Mouse (Mus musculus) stomach, embryonic 15.5 days (tissue): ENCODE data around the gene Dcp1a. TPM values are rescaled to one million over a fixed set of nuclear protein-coding genes. Genes with fewer than 3 reads are reported as not detected.
A peak's percentile ranks its signal among the peaks of the same experiment; 100 is the strongest.

Experiments used
- ATAC-seq: fragments of 200-750 bp; cut with Nextera tagmentation; 2 replicates; pipeline ENCODE4 v1.8.0; 2017; ENCODE audit warnings: low read depth, moderate number of reproducible peaks, moderate TSS enrichment; ENCODE audit not compliant: insufficient read depth, low FRiP score
- H3K27ac ChIP-seq: fragments of 300-500 bp; sonication (generic); 2 replicates; pipeline ENCODE4 v1.5.1; 2015; ENCODE audit warnings: mild to moderate bottlenecking, inconsistent platforms
- H3K27me3 ChIP-seq: fragments of 300-500 bp; sonication (generic); replicated peaks from 2 replicates; pipeline ENCODE4 v1.6.1; 2015; ENCODE audit warnings: inconsistent platforms
- H3K36me3 ChIP-seq: fragments of 300-500 bp; sonication (generic); 2 replicates; pipeline ENCODE4 v1.6.1; 2015; ENCODE audit warnings: inconsistent platforms
- H3K4me1 ChIP-seq: fragments of 300-500 bp; sonication (generic); 2 replicates; pipeline ENCODE4 v1.6.1; 2015; ENCODE audit warnings: inconsistent platforms
- H3K4me2 ChIP-seq: fragments of 300-500 bp; sonication (generic); 2 replicates; pipeline ENCODE4 v1.6.1; 2015; ENCODE audit warnings: mild to moderate bottlenecking, inconsistent platforms
- H3K4me3 ChIP-seq: fragments of 300-500 bp; sonication (generic); replicated peaks from 2 replicates; pipeline ENCODE4 v1.5.1; 2015; ENCODE audit warnings: inconsistent platforms
- H3K9ac ChIP-seq: fragments of 300-500 bp; sonication (generic); 2 replicates; pipeline ENCODE4 v1.6.1; 2015; ENCODE audit warnings: inconsistent platforms
- H3K9me3 ChIP-seq: fragments of 300-500 bp; sonication (generic); 2 replicates; pipeline ENCODE4 v1.6.1; 2016; ENCODE audit warnings: inconsistent platforms
- WGBS: fragments of 180-500 bp; shearing (Covaris S2); methylation state at CpG from one replicate; pipeline ENCODE4 v1.1.7; 2015; 5-methylcytosine and 5-hydroxymethylcytosine counted together
- polyA plus RNA-seq: library from polyadenylated mRNA; unstranded; fragments of >200 nt; fragmentation: Nextera tagmentation; extraction: Ambion mirVana; gene quantifications from 2 replicates; pipeline ENCODE4 v1.2.1, GENCODE M21; 2015

Gene Dcp1a
- polyA plus RNA-seq = 21.4 and 23.6 TPM in 2 replicates

- Histone ChIP-seq H3K4me1 (0 out of 2 replicates have a peak, but pooled peaks cover 2% of the 10 kb centered on the region), H3K9ac (peak within 1 kb of the TSS; percentile 88), H3K27ac (peak within 1 kb of the TSS; percentile 85), H3K4me2 (peak within 1 kb of the TSS; percentile 61), H3K9me3 (no peaks in the 10 kb centered on the region), H3K36me3 (no peaks in the 10 kb centered on the region), H3K27me3 (no peaks in the 10 kb centered on the region), H3K4me3 (peak within 1 kb of the TSS; percentile 84)
- WGBS = 0% methylated on average over 39 of the region's 39 CpGs
- ATAC-seq = peak; percentile 99
Measured at GRCm38 (mm10) chr14:30479361-30479948, at the start of gene Dcp1a. Gene Dcp1a, plus strand, starts transcription at chr14:30479535.

GRCm38 (mm10) chr14:30429606-30430005, 49.7 kb upstream of the Dcp1a start:
- Histone ChIP-seq H3K27me3 (no peaks in the 10 kb centered on the region), H3K4me2 (no peak overlapping the region), H3K36me3 (no peaks in the 10 kb centered on the region), H3K27ac (no peak overlapping the region), H3K4me1 (peaks cover 3% of the 10 kb centered on the region; the same call in 1 of the 2 replicates), H3K4me3 (no peak overlapping the region), H3K9ac (no peak overlapping the region), H3K9me3 (no peaks in the 10 kb centered on the region)
- 0 out of 2 replicates have a peak, but pooled peaks have one; percentile 50 for ATAC-seq
- WGBS = 48% methylated on average over 9 of the region's 9 CpGs

- H3K4me3 ChIP-seq = no peak overlapping the region
- no peak for ATAC-seq
- no peaks in the 10 kb centered on the region for H3K9me3 ChIP-seq
- WGBS = 83% methylated on average over 9 of the region's 9 CpGs
- H3K4me1 ChIP-seq = peaks cover 3% of the 10 kb centered on the region; the same call in 1 of the 2 replicates
- no peaks in the 10 kb centered on the region for H3K27me3 ChIP-seq
- no peak overlapping the region for H3K27ac ChIP-seq
- H3K9ac ChIP-seq = no peak overlapping the region
- no peaks in the 10 kb centered on the region for H3K36me3 ChIP-seq
- H3K4me2 ChIP-seq = no peak overlapping the region
Measured at GRCm38 (mm10) chr14:30430026-30430425, 49.3 kb upstream of the Dcp1a start.

- Histone ChIP-seq H3K9me3 (no peaks in the 10 kb centered on the region), H3K4me3 (no peak overlapping the region), H3K9ac (no peak overlapping the region), H3K4me2 (no peak overlapping the region), H3K36me3 (no peaks in the 10 kb centered on the region), H3K27me3 (no peaks in the 10 kb centered on the region), H3K27ac (no peak overlapping the region), H3K4me1 (peaks cover 3% of the 10 kb centered on the region; the same call in 1 of the 2 replicates)
- no peak for ATAC-seq
- WGBS = 72% methylated on average over 5 of the region's 5 CpGs
Measured at GRCm38 (mm10) chr14:30430446-30430845, 48.9 kb upstream of the Dcp1a start.

- no peaks in the 10 kb centered on the region for H3K9me3 ChIP-seq
- no peak overlapping the region for H3K4me2 ChIP-seq
- H3K4me3 ChIP-seq = no peak overlapping the region
- no peak for ATAC-seq
- no peak overlapping the region for H3K27ac ChIP-seq
- H3K9ac ChIP-seq = no peak overlapping the region
- no peaks in the 10 kb centered on the region for H3K36me3 ChIP-seq
- H3K4me1 ChIP-seq = no peaks in the 10 kb centered on the region; the same call in 1 of the 2 replicates
- no peaks in the 10 kb centered on the region for H3K27me3 ChIP-seq
- WGBS = 88% methylated on average over 5 of the region's 5 CpGs
Measured at GRCm38 (mm10) chr14:30435316-30435715, 44.0 kb upstream of the Dcp1a start.

- WGBS = 69% methylated on average over 3 of the region's 3 CpGs
- Histone ChIP-seq H3K4me3 (no peak overlapping the region), H3K4me1 (no peaks in the 10 kb centered on the region), H3K9me3 (no peaks in the 10 kb centered on the region), H3K4me2 (no peak overlapping the region), H3K36me3 (no peaks in the 10 kb centered on the region), H3K27ac (no peak overlapping the region), H3K9ac (no peak overlapping the region), H3K27me3 (no peaks in the 10 kb centered on the region)
- ATAC-seq = no peak
Measured at GRCm38 (mm10) chr14:30439915-30440314, 39.4 kb upstream of the Dcp1a start.

- Histone ChIP-seq H3K27me3 (no peaks in the 10 kb centered on the region), H3K9me3 (no peaks in the 10 kb centered on the region), H3K4me3 (no peak overlapping the region), H3K4me2 (no peak overlapping the region), H3K9ac (no peak overlapping the region), H3K27ac (no peak overlapping the region), H3K4me1 (peaks cover 5% of the 10 kb centered on the region; the same call in 1 of the 2 replicates), H3K36me3 (no peaks in the 10 kb centered on the region)
- WGBS = 16% methylated on average over 13 of the region's 13 CpGs
- ATAC-seq = no peak
Measured at GRCm38 (mm10) chr14:30455801-30456595, 23.3 kb upstream of the Dcp1a start.

GRCm38 (mm10) chr14:30457436-30457835, 21.9 kb upstream of the Dcp1a start:
- Histone ChIP-seq H3K36me3 (no peaks in the 10 kb centered on the region), H3K9ac (no peak overlapping the region), H3K9me3 (no peaks in the 10 kb centered on the region), H3K27ac (no peak overlapping the region), H3K4me3 (no peak overlapping the region), H3K4me1 (peaks cover 5% of the 10 kb centered on the region; the same call in 1 of the 2 replicates), H3K27me3 (no peaks in the 10 kb centered on the region), H3K4me2 (no peak overlapping the region)
- no peak for ATAC-seq
- 69% methylated on average over 7 of the region's 7 CpGs for WGBS

GRCm38 (mm10) chr14:30457897-30458296, 21.4 kb upstream of the Dcp1a start:
- H3K9ac ChIP-seq = no peak overlapping the region
- H3K36me3 ChIP-seq = no peaks in the 10 kb centered on the region
- no peak for ATAC-seq
- H3K4me3 ChIP-seq = no peak overlapping the region
- no peaks in the 10 kb centered on the region for H3K9me3 ChIP-seq
- 25% methylated on average over 2 of the region's 2 CpGs for WGBS
- peaks cover 5% of the 10 kb centered on the region; the same call in 1 of the 2 replicates for H3K4me1 ChIP-seq
- H3K27ac ChIP-seq = no peak overlapping the region
- H3K27me3 ChIP-seq = no peaks in the 10 kb centered on the region
- no peak overlapping the region for H3K4me2 ChIP-seq

- Histone ChIP-seq H3K4me3 (no peak overlapping the region), H3K9ac (no peak overlapping the region), H3K4me2 (no peak overlapping the region), H3K27ac (no peak overlapping the region), H3K9me3 (no peaks in the 10 kb centered on the region), H3K36me3 (no peaks in the 10 kb centered on the region), H3K27me3 (no peaks in the 10 kb centered on the region), H3K4me1 (peaks cover 5% of the 10 kb centered on the region; the same call in 1 of the 2 replicates)
- ATAC-seq = no peak
- 70% methylated on average over 3 of the region's 3 CpGs for WGBS
Measured at GRCm38 (mm10) chr14:30458820-30459219, 20.5 kb upstream of the Dcp1a start.

- Histone ChIP-seq H3K4me3 (no peak overlapping the region), H3K27ac (no peak overlapping the region), H3K9me3 (no peaks in the 10 kb centered on the region), H3K36me3 (no peaks in the 10 kb centered on the region), H3K9ac (no peak overlapping the region), H3K4me2 (no peak overlapping the region), H3K4me1 (peaks cover 5% of the 10 kb centered on the region; the same call in 1 of the 2 replicates), H3K27me3 (no peaks in the 10 kb centered on the region)
- 7% methylated on average over 14 of the region's 14 CpGs for WGBS
- ATAC-seq = no peak
Measured at GRCm38 (mm10) chr14:30459891-30460523, 19.3 kb upstream of the Dcp1a start.

GRCm38 (mm10) chr14:30463312-30463711, 16.0 kb upstream of the Dcp1a start:
- Histone ChIP-seq H3K36me3 (no peaks in the 10 kb centered on the region), H3K9ac (no peak overlapping the region), H3K4me1 (0 out of 2 replicates have a peak, but pooled peaks cover under 1% of the 10 kb centered on the region), H3K9me3 (no peaks in the 10 kb centered on the region), H3K4me2 (no peak overlapping the region), H3K27ac (no peak overlapping the region), H3K27me3 (no peaks in the 10 kb centered on the region), H3K4me3 (no peak overlapping the region)
- WGBS = 71% methylated on average over 4 of the region's 4 CpGs
- no peak for ATAC-seq
